Mouse (Mus musculus) v-Abl transformed pro-B cells (cell line): ENCODE data around the gene Ccser1.

Source experiments
- in situ Hi-C, 2 experiments: fragments of 400-800 bp; cut with MboI; formaldehyde crosslinking; loops; one replicate each; pipeline ENCODE4 v1.15.1; 2025; ENCODE audit not compliant: unreplicated experiment in 2 of 2

Gene Ccser1

DNA sequence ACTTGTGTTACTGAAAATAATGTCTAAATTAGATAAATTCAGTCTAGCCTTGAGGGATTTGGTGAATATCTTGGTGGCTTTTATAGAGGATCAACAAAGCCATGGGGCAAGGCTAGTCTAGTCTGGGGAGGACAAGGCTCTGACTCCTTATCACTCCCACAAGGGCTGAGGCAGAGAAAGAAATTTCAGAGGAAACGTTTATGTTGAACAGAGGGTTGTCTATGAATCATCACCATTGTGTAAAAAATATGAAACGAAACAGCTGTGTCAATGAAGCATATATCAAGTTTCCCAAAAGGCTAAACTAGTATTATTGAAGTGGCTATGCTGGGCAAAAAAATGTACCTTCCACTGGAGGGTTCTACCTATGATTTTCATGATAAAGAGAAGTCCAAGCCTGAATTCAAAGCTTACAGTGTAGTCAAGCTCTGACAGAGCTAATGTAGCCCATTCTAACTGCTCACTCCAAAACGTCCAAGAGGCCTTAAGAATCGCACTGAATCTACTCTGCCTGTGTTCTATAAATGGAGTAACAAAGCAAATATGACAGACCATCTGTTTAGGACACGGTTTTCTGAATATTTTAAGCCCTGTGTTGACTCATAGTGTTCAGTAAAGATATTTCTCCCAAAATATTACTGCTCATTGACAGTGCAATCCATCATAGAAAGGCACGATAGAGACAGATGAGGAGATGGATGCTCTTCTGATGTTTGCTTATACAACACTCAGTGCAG is 1121.6 kb downstream of the Ccser1 start:
- in situ Hi-C loops: no loop called here

GRCm38 (mm10) chr6:62318627-62319026 is 1138.5 kb downstream of the Ccser1 start:
- in situ Hi-C loops: no loop called here

DNA sequence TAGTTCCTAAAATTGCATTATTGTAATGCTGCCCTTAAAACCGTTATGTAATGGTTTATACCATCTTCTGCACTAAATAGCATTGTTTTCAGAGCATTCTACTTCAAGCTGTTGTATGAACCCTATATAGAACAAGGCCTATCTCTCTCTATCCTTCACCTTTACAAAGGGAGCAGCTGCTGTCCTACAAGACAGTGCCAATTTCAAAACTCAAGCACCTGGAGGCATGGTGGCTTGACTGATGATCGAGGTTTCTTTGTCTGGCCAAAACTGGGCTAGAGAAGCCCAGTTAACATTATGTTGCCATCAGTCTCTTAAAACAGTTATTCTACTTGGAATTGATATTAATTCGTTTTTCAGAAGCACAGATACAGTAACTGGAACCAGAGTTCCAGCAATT is 1160.2 kb downstream of the Ccser1 start:
- in situ Hi-C loops: no loop called here

- in situ Hi-C loops: no loop called here
Measured at GRCm38 (mm10) chr6:62367802-62368201, 1187.7 kb downstream of the Ccser1 start.
